Mouse (Mus musculus) adrenal gland, adult (tissue): ENCODE results near the gene Tceal9.
"Not testable (repeated sequence)": the region's sequence is repeated elsewhere in the genome, so short reads cannot be mapped to it uniquely, and the experiment has no call there.

ENCODE experiments used
- DNase-seq, 2 experiments: peaks; one replicate each; pipeline ENCODE4 v3.0.0; 2022 to 2023; ENCODE audit warnings: low spot score in 1 of 2; ENCODE audit not compliant: inconsistent age in 2 of 2

Tceal9 gene

DNA sequence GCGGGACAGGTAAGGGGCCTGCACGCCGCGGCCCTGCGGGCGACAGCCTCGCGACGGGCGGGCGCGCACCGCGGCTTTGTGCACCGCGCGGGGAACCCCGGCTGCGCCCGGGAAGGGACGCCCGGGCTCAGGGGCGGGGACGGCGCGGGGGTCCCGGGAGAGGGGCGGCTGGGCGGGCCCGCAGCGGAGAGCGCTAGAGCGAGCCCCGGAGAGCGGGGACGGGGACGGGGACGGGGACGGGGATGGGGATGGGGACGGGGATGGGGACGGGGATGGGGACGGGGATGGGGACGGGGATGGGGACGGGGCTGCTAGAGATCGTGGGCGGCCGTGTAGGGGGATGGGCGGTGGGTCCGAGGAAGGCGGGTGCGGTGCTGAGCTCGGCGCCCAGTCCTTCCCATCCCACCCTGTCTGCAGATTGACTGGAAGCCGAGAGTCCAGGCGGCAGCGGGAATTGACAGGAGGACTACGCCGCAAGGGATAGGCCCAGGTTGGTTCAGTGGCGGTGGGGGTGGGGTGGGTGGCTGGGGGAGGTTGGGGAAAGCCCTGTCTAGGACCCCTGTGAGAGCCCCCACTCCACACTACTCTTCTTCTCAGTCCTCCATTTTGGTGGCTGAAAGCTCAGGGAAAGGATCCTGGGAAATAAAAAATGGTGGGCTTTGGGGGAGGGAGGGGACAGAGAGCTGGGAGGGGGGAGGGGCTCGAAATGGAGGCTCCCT, 25.7 kb downstream of the Tceal9 start:
- DNase-seq: not testable (repeated sequence)

DNA sequence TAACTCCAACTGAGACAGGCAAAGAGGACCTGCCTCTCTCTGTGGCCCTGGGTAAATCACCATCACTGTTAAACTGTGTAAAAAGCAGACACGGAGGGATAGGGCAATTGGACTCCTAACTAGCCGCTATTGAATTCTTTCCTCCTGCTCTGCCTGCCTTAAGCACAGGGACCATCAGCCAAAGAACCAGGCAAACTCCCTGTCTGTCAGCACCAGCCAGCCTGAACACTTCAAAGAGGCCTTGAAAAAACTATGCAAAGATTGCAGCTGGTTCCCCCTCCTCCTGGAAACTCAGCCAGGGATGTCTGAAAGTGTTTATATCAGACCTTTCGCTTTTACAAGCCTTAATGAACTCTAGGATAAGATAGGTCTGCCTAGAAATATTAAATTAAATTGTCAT, 29.7 kb downstream of the Tceal9 start:
- DNase-seq: no peak

DNA sequence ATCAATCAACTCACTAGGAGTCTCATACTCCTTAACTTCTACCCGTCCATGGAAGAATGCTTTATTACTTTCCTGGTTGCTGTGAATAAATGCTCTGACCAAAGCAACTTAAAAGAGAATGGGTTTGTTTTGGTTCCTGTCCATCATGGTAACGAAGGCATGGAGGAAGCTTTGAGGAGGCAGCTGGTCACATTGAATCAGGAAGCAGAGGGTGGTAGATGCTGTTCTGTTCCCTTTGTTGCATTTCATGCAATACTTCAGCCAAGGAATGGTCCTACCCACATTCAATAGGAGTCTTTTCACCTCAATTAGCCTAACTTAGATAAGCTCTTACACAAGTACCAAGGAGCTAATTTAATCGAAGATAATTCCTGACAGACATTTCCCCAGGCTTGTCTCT, 30.5 kb downstream of the Tceal9 start:
- DNase-seq: no peak

DNA sequence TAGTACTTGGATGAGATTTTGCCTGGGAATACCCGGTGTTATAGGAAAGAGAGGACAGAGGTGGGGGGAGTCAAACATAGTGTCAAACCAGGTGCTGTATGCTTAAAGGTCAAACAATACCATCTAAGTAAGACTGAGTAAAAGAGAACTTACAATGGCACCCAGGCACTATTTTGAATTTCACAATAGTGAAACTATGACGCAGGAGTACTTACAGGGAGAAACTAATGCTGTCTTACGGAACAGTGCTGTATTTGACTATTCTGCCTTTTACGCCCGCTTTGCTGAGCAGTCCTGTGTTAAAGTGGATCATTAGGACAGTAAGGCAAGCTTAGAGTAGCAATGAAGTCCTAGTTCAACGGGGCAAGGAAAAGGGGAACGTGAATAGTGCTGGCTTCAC, 32.7 kb downstream of the Tceal9 start:
- DNase-seq: no peak

DNA sequence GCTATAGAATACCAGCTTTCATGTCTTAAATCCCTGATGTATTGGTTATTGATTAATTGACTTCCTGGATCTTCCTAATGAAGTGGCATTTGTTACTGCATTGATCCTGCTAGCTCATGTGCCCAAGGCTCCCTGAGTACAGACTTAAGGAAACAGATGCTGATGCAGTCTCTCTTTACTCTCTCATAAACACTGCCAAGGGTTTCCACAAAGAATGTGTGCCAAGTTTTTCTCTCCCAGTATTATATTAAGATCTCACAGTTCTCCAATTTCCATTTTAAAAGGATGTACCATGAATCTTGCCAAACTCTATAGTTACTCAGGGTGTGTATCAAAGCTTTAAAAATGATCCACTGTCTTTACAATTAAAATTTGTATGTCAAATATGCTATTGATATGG, 33.5 kb downstream of the Tceal9 start:
- DNase-seq: no peak

DNA sequence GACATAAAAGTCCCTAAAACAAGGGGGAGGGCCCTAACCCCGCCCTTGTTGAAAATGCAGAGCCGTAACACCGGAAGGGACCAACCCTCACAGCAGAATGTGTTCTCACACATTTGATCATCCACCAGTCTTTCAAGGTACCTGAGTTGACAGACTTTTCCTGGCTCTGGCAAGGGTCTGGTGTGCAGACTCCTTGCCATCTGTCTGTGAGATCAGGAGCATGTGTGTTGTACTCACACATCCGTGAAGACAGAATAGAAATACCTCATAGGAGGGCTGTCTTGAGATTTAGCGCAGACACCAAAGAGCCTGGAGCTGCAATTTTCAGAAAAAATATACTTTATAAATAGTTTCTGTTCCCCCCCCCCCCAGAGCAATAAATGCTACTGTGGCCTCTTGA, 34.5 kb downstream of the Tceal9 start:
- no peak for DNase-seq

DNA sequence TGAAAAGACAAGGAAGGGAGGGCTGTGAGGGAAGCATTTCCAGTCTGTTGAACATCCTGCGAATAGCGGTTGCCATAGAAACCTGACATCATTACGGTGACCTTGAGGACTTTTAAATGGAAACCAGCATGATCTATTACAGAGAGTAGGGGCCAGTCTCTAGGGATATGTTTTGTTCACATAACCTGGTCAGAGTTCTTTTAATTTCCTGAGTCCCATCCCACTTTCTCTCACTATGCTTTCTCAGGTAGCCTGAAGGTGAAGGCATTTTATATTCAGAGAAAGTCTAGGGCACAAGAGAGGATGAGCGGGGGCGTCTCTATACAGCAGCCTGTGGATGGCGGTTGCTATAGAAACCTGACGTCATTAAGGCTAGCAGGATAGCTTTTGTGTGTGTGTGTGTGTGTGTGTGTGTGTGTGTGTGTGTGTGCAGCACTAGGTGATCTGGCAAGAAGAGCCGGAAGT, 46.0 kb downstream of the Tceal9 start:
- peak in 1 of 2 experiments; percentile 45 for DNase-seq
